Mouse (Mus musculus) embryonic facial prominence, embryonic 12.5 days (tissue): ENCODE measurements around the gene Ahcyl2. TPM values are rescaled to one million over a fixed set of nuclear protein-coding genes. Genes with fewer than 3 reads are reported as not detected.

Source experiments
- ATAC-seq: fragments of 200-750 bp; cut with Nextera tagmentation; 2 replicates; pipeline ENCODE4 v1.8.0; 2017; ENCODE audit not compliant: insufficient number of reproducible peaks, insufficient read depth, low FRiP score, low TSS enrichment
- H3K27ac ChIP-seq: fragments of 300-500 bp; sonication (generic); 2 replicates; pipeline ENCODE4 v1.5.1; 2016; ENCODE audit warnings: mild to moderate bottlenecking
- H3K27me3 ChIP-seq: fragments of 300-500 bp; sonication (generic); 2 replicates; pipeline ENCODE4 v1.6.1; 2016; ENCODE audit warnings: mild to moderate bottlenecking, moderate library complexity
- H3K36me3 ChIP-seq: fragments of 300-500 bp; sonication (generic); 2 replicates; pipeline ENCODE4 v1.6.1; 2016; ENCODE audit warnings: mild to moderate bottlenecking
- H3K4me1 ChIP-seq: fragments of 300-500 bp; sonication (generic); 2 replicates; pipeline ENCODE4 v1.6.1; 2016
- H3K4me2 ChIP-seq: fragments of 300-500 bp; sonication (generic); replicated peaks from 2 replicates; pipeline ENCODE4 v1.6.1; 2016; ENCODE audit warnings: mild to moderate bottlenecking, moderate library complexity
- H3K4me3 ChIP-seq: fragments of 300-500 bp; sonication (generic); 2 replicates; pipeline ENCODE4 v1.5.1; 2016; ENCODE audit warnings: mild to moderate bottlenecking
- H3K9ac ChIP-seq: fragments of 300-500 bp; sonication (generic); 2 replicates; pipeline ENCODE4 v1.6.1; 2016; ENCODE audit warnings: mild to moderate bottlenecking, moderate library complexity
- H3K9me3 ChIP-seq: fragments of 300-500 bp; sonication (generic); 2 replicates; pipeline ENCODE4 v1.6.1; 2016; ENCODE audit warnings: mild to moderate bottlenecking, moderate library complexity
- WGBS: fragments of 180-500 bp; shearing (Covaris S2); methylation state at CpG from one replicate; pipeline ENCODE4 v1.1.7; 2016; 5-methylcytosine and 5-hydroxymethylcytosine counted together
- polyA plus RNA-seq: library from polyadenylated mRNA; unstranded; fragments of >200 nt; fragmentation: Nextera tagmentation; extraction: Ambion mirVana; gene quantifications from 2 replicates; pipeline ENCODE4 v1.2.1, GENCODE M21; 2016

The Ahcyl2 gene
- polyA plus RNA-seq, 1 experiment from 2014 or later: 20.5 TPM

GRCm38 (mm10) chr6:29820314-29820713 lies 52.5 kb downstream of the Ahcyl2 start:
- no peak for ATAC-seq
- Histone ChIP-seq H3K4me2 (no peak overlapping the region), H3K27me3 (no peaks in the 10 kb centered on the region), H3K36me3 (no peaks in the 10 kb centered on the region), H3K9me3 (no peaks in the 10 kb centered on the region), H3K9ac (no peak overlapping the region), H3K4me3 (no peak overlapping the region), H3K27ac (no peak overlapping the region), H3K4me1 (no peaks in the 10 kb centered on the region)
- 80% methylated on average over 4 of the region's 4 CpGs for WGBS

- ATAC-seq: no peak
- Histone ChIP-seq H3K4me1 (no peaks in the 10 kb centered on the region), H3K9ac (no peak overlapping the region), H3K4me2 (no peak overlapping the region), H3K36me3 (no peaks in the 10 kb centered on the region), H3K4me3 (no peak overlapping the region), H3K9me3 (no peaks in the 10 kb centered on the region), H3K27me3 (no peaks in the 10 kb centered on the region), H3K27ac (no peak overlapping the region)
- 90% methylated on average over 3 of the region's 3 CpGs for WGBS
Observed at GRCm38 (mm10) chr6:29820926-29821325, 53.1 kb downstream of the Ahcyl2 start.

- no peak overlapping the region for H3K4me3 ChIP-seq
- no peak overlapping the region for H3K27ac ChIP-seq
- ATAC-seq: 0 out of 2 replicates have a peak, but pooled peaks have one; percentile 15
- WGBS: 28% methylated on average over 1 of the region's 1 CpGs
- no peaks in the 10 kb centered on the region for H3K36me3 ChIP-seq
- no peaks in the 10 kb centered on the region for H3K4me1 ChIP-seq
- no peaks in the 10 kb centered on the region for H3K27me3 ChIP-seq
- no peak overlapping the region for H3K9ac ChIP-seq
- no peaks in the 10 kb centered on the region for H3K9me3 ChIP-seq
- H3K4me2 ChIP-seq: no peak overlapping the region
Observed at GRCm38 (mm10) chr6:29821770-29822169, 54.0 kb downstream of the Ahcyl2 start.

GRCm38 (mm10) chr6:29825302-29825701 lies 57.5 kb downstream of the Ahcyl2 start:
- WGBS: 60% methylated on average over 2 of the region's 2 CpGs
- H3K9me3 ChIP-seq: no peaks in the 10 kb centered on the region
- no peaks in the 10 kb centered on the region for H3K36me3 ChIP-seq
- H3K4me1 ChIP-seq: no peaks in the 10 kb centered on the region
- no peak overlapping the region for H3K9ac ChIP-seq
- no peak overlapping the region for H3K4me2 ChIP-seq
- H3K27me3 ChIP-seq: no peaks in the 10 kb centered on the region
- no peak overlapping the region for H3K4me3 ChIP-seq
- no peak overlapping the region for H3K27ac ChIP-seq
- ATAC-seq: no peak

GRCm38 (mm10) chr6:29827291-29828242 lies 59.8 kb downstream of the Ahcyl2 start:
- H3K36me3 ChIP-seq: no peaks in the 10 kb centered on the region
- H3K4me2 ChIP-seq: no peak overlapping the region
- no peaks in the 10 kb centered on the region for H3K4me1 ChIP-seq
- ATAC-seq: no peak
- no peaks in the 10 kb centered on the region for H3K27me3 ChIP-seq
- no peaks in the 10 kb centered on the region for H3K9me3 ChIP-seq
- no peak overlapping the region for H3K27ac ChIP-seq
- no peak overlapping the region for H3K4me3 ChIP-seq
- 75% methylated on average over 5 of the region's 5 CpGs for WGBS
- no peak overlapping the region for H3K9ac ChIP-seq

GRCm38 (mm10) chr6:29828574-29829234 lies 60.9 kb downstream of the Ahcyl2 start:
- Histone ChIP-seq H3K4me2 (no peak overlapping the region), H3K4me3 (no peak overlapping the region), H3K9me3 (no peaks in the 10 kb centered on the region), H3K9ac (no peak overlapping the region), H3K36me3 (no peaks in the 10 kb centered on the region), H3K27ac (no peak overlapping the region), H3K27me3 (no peaks in the 10 kb centered on the region), H3K4me1 (no peaks in the 10 kb centered on the region)
- ATAC-seq: no peak
- WGBS: 77% methylated on average over 3 of the region's 3 CpGs

GRCm38 (mm10) chr6:29832356-29832755 lies 64.5 kb downstream of the Ahcyl2 start:
- H3K4me2 ChIP-seq: no peak overlapping the region
- no peaks in the 10 kb centered on the region for H3K36me3 ChIP-seq
- 85% methylated on average over 4 of the region's 4 CpGs for WGBS
- no peak overlapping the region for H3K27ac ChIP-seq
- no peaks in the 10 kb centered on the region for H3K27me3 ChIP-seq
- H3K4me3 ChIP-seq: no peak overlapping the region
- no peak overlapping the region for H3K9ac ChIP-seq
- H3K9me3 ChIP-seq: no peaks in the 10 kb centered on the region
- H3K4me1 ChIP-seq: no peaks in the 10 kb centered on the region
- ATAC-seq: no peak

- no peak for ATAC-seq
- WGBS: 88% methylated on average over 4 of the region's 4 CpGs
- H3K9ac ChIP-seq: no peak overlapping the region
- no peak overlapping the region for H3K4me3 ChIP-seq
- H3K4me2 ChIP-seq: no peak overlapping the region
- H3K27me3 ChIP-seq: no peaks in the 10 kb centered on the region
- H3K9me3 ChIP-seq: no peaks in the 10 kb centered on the region
- H3K36me3 ChIP-seq: no peaks in the 10 kb centered on the region
- H3K4me1 ChIP-seq: no peaks in the 10 kb centered on the region
- no peak overlapping the region for H3K27ac ChIP-seq
Observed at GRCm38 (mm10) chr6:29833117-29833516, 65.3 kb downstream of the Ahcyl2 start.

GRCm38 (mm10) chr6:29833568-29834255 lies 65.9 kb downstream of the Ahcyl2 start:
- WGBS: 61% methylated on average over 4 of the region's 4 CpGs
- H3K4me2 ChIP-seq: no peak overlapping the region
- ATAC-seq: no peak
- no peak overlapping the region for H3K4me3 ChIP-seq
- no peaks in the 10 kb centered on the region for H3K36me3 ChIP-seq
- no peaks in the 10 kb centered on the region for H3K27me3 ChIP-seq
- no peak overlapping the region for H3K27ac ChIP-seq
- H3K9me3 ChIP-seq: no peaks in the 10 kb centered on the region
- H3K4me1 ChIP-seq: no peaks in the 10 kb centered on the region
- no peak overlapping the region for H3K9ac ChIP-seq

GRCm38 (mm10) chr6:29835543-29836177 lies 67.8 kb downstream of the Ahcyl2 start:
- 85% methylated on average over 3 of the region's 3 CpGs for WGBS
- no peaks in the 10 kb centered on the region for H3K27me3 ChIP-seq
- no peak overlapping the region for H3K4me3 ChIP-seq
- no peak overlapping the region for H3K9ac ChIP-seq
- ATAC-seq: no peak
- H3K9me3 ChIP-seq: no peaks in the 10 kb centered on the region
- H3K36me3 ChIP-seq: no peaks in the 10 kb centered on the region
- H3K4me2 ChIP-seq: no peak overlapping the region
- H3K27ac ChIP-seq: no peak overlapping the region
- no peaks in the 10 kb centered on the region for H3K4me1 ChIP-seq

- H3K9ac ChIP-seq: no peak overlapping the region
- no peak overlapping the region for H3K4me2 ChIP-seq
- H3K36me3 ChIP-seq: no peaks in the 10 kb centered on the region
- H3K4me1 ChIP-seq: no peaks in the 10 kb centered on the region
- H3K27me3 ChIP-seq: no peaks in the 10 kb centered on the region
- H3K27ac ChIP-seq: no peak overlapping the region
- 97% methylated on average over 2 of the region's 2 CpGs for WGBS
- H3K4me3 ChIP-seq: no peak overlapping the region
- no peak for ATAC-seq
- no peaks in the 10 kb centered on the region for H3K9me3 ChIP-seq
Observed at GRCm38 (mm10) chr6:29837579-29837978, 69.8 kb downstream of the Ahcyl2 start.
